Mouse (Mus musculus) left cerebral cortex, postnatal 4 days (tissue): ENCODE results near the gene Vmn1r91. TPM values are rescaled to one million over a fixed set of nuclear protein-coding genes. Genes with fewer than 3 reads are reported as not detected.
"Not testable (repeated sequence)": the region's sequence is repeated elsewhere in the genome, so short reads cannot be mapped to it uniquely, and the experiment has no call there.

Experiments used
- DNase-seq: peaks from one replicate; pipeline ENCODE4 v3.0.0-alpha.2; 2022
- intact Hi-C: fragments of 180-260 bp; cut with DNase I; formaldehyde crosslinking; loops from one replicate; pipeline ENCODE4 v1.15.1; 2025
- total RNA-seq, 2 experiments: library from RNA; stranded (reverse); gene quantifications; 2 replicates each; pipeline ENCODE4 v1.2.3; 2021

Vmn1r91 gene
- not detected for total RNA-seq

GRCm38 (mm10) chr7:20099380-20099779 lies at the start of gene Vmn1r91:
Gene Vmn1r91 (plus strand): TSS chr7:20099680.
- intact Hi-C loops, result not testable (repeated sequence)

GRCm38 (mm10) chr7:20064100-20064499 lies 35.4 kb upstream of the Vmn1r91 start:
- intact Hi-C loops, DNase-seq: not testable (repeated sequence)

More at GRCm38 (mm10) chr7:20099380-20099779, at the start of gene Vmn1r91:
- not testable (repeated sequence) for DNase-seq

- DNase-seq, intact Hi-C loops: not testable (repeated sequence)
These were observed 21.4 kb upstream of the Vmn1r91 start for GRCm38 (mm10) chr7:20078118-20078517.

GRCm38 (mm10) chr7:20122479-20122878 lies 23.0 kb downstream of the Vmn1r91 start, which contains the start of gene Gm16442:
Gene Gm16442 (minus strand): TSS chr7:20122579.
- intact Hi-C loops, DNase-seq: not testable (repeated sequence)

- DNase-seq, intact Hi-C loops: not testable (repeated sequence)
These were observed 39.5 kb downstream of the Vmn1r91 start, which contains the start of gene Vmn1r93 for GRCm38 (mm10) chr7:20138988-20139387. Gene Vmn1r93 (minus strand): TSS chr7:20139088.

Other genes starting within 250 kb of the Vmn1r91 start
- gene Gm19345, start 247.7 kb upstream of the Vmn1r91 start, total RNA-seq, result 10 to 100 TPM; 14.8 to 15.9 TPM
- not detected for gene Ceacam16, start 238.4 kb upstream of the Vmn1r91 start, total RNA-seq
- not detected for gene Ceacam19, start 211.7 kb upstream of the Vmn1r91 start, total RNA-seq
- 10 to 100 TPM; 14.6 to 18.8 TPM for gene Pvr, start 178.5 kb upstream of the Vmn1r91 start, total RNA-seq
- not detected for gene Igsf23, start 148.9 kb upstream of the Vmn1r91 start, total RNA-seq
- not detected for gene Ceacam20, start 134.3 kb upstream of the Vmn1r91 start, total RNA-seq
- not detected for gene Nlrp9b, start 108.2 kb upstream of the Vmn1r91 start, total RNA-seq
- not detected for gene Gm16442, start 22.9 kb downstream of the Vmn1r91 start, total RNA-seq
- not detected for gene Vmn1r93, start 39.4 kb downstream of the Vmn1r91 start, total RNA-seq
- not detected for gene Vmn1r94, start 68.7 kb downstream of the Vmn1r91 start, total RNA-seq
- gene Vmn1r95, start 94.0 kb downstream of the Vmn1r91 start, total RNA-seq, result not detected
- not detected for gene Gm6164, start 105.9 kb downstream of the Vmn1r91 start, total RNA-seq
- gene Gm4498, start 134.1 kb downstream of the Vmn1r91 start, total RNA-seq, result not detected
- gene Gm5890, start 163.2 kb downstream of the Vmn1r91 start, total RNA-seq, result not detected
- gene Gm4133, start 234.4 kb downstream of the Vmn1r91 start, total RNA-seq, result not detected